In the genomic region with DNA sequence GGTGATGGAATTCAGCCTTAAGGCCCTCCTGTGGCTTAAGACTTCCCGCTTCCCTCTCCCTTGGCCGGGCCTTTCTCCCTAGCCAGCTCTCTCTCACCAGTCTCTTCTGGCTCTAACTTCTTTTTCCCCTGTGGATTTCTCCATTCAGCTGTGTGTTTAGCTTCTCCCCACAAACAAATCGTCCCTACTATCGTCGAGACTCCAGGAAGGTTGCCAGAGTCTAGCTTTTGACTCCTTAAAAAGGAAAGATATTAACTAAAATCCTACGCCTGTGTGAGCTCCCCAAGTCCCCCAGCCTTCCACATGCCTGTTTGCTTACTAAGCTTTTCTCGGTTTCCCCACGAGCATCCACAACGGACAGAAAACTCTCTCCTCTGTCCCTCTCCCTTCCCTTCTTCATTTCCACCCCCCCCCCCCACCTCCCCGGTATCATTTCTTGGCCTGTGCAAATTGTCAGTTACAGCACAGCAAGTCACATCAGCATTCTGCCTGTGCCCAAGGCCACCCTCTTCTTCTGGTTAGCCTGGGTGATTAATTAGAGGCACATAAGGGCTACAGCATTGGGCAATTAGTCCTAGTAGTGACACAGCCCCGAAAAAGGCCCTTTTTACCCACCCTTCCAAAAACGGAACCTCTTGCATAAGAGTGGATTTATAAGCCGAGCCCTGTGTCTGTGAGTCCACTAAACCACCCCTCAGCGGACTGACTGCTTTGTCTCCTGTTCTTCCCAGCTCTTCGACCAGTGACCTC, we compare ENCODE assay signal across 20 mouse cellular contexts.
DNase-seq lines count a peak whose midpoint lies in the region; ATAC-seq and TF ChIP-seq lines count a peak whose summit lies in the region.
"Had no signal": no experiment of that assay in that cellular context is flagged by ENCODE, and none has a peak within 500 bp of the region (broad histone marks: within the 10 kb centered on the region; RNA-seq: fewer than 3 reads in every experiment).

No protein-coding gene starts in this region.

- no peak for TF ChIP-seq POLR2A in lung, adult 2 months (IDR thresholded peaks at IDR 0.05; ENCODE audit: borderline replicate concordance, extremely low read depth, low read depth, low read length)

- no peak overlapping the region for H3K4me3 ChIP-seq in heart, embryonic 15.5 days
- no peak overlapping the region for H3K4me3 ChIP-seq in lung, adult 2 months (replicated peaks; ENCODE audit: extremely low read depth, low read depth, low read length)
- H3K4me3 ChIP-seq in forebrain, embryonic 16.5 days (replicated peaks; ENCODE audit: low read length) = no peak overlapping the region
- H3K4me3 ChIP-seq: forebrain, embryonic 13.5 days; hindbrain, embryonic 13.5 days; kidney, embryonic 15.5 days; limb, embryonic 13.5 days; liver, embryonic 12.5 days; midbrain, embryonic 10.5 days; myocyte had no signal

- peaks cover 40% of the 10 kb centered on the region for H3K36me3 ChIP-seq in heart, embryonic 15.5 days
- H3K36me3 ChIP-seq in forebrain, embryonic 16.5 days (ENCODE audit: control insufficient read depth, insufficient read depth) = peaks cover 25% of the 10 kb centered on the region

- no peak for TF ChIP-seq CTCF in lung, adult 2 months (IDR thresholded peaks at IDR 0.05; ENCODE audit: insufficient read depth, low read length)

- no peak for ATAC-seq in heart, embryonic 15.5 days (replicated peaks; ENCODE audit: insufficient number of reproducible peaks, insufficient read depth, low FRiP score, low read depth)
- ATAC-seq in forebrain, embryonic 16.5 days = no peak
- ATAC-seq: forebrain, embryonic 13.5 days; inflammation-experienced regulatory T-cells, adult 6 months; liver, embryonic 12.5 days; midbrain, embryonic 16.5 days had no signal

- no peak overlapping the region for H3K4me2 ChIP-seq in heart, embryonic 15.5 days
- H3K4me2 ChIP-seq in forebrain, embryonic 16.5 days (ENCODE audit: low read length) = no peak overlapping the region
- H3K4me2 ChIP-seq: forebrain, embryonic 13.5 days; hindbrain, embryonic 13.5 days; kidney, embryonic 15.5 days; limb, embryonic 13.5 days; liver, embryonic 12.5 days had no signal

- DNase-seq in adrenal gland, adult 8-10 months = peak; percentile 37
- no peak for DNase-seq in adrenal gland, postnatal 4 days (ENCODE audit: low spot score in 2 of 2)
- DNase-seq in heart, postnatal 36 days = no peak
- peak; percentile 45 for DNase-seq in lung, postnatal 10 days
- DNase-seq in lung, adult 2 months = no peak
- DNase-seq: cerebellum, adult 9-10 months; kidney, postnatal 36 days; thymus, adult 2 months; thymus, postnatal 4 days had no signal

- H3K27ac ChIP-seq in heart, embryonic 15.5 days = peak overlapping the region; percentile 39
- no peak overlapping the region for H3K27ac ChIP-seq in forebrain, embryonic 16.5 days (ENCODE audit: low read length)
- H3K27ac ChIP-seq: forebrain, embryonic 13.5 days; hindbrain, embryonic 13.5 days; kidney, embryonic 15.5 days; limb, embryonic 13.5 days; liver, embryonic 12.5 days; midbrain, embryonic 10.5 days had no signal

- peaks cover 19% of the 10 kb centered on the region for H3K4me1 ChIP-seq in heart, embryonic 15.5 days (replicated peaks)
- H3K4me1 ChIP-seq in lung, adult 2 months (ENCODE audit: control insufficient read depth, insufficient read depth, low read length) = peaks cover 11% of the 10 kb centered on the region
- no peaks in the 10 kb centered on the region for H3K4me1 ChIP-seq in forebrain, embryonic 16.5 days (replicated peaks; ENCODE audit: control insufficient read depth, insufficient read depth, low read length)
- H3K4me1 ChIP-seq: forebrain, embryonic 13.5 days; kidney, embryonic 15.5 days; limb, embryonic 13.5 days; liver, embryonic 12.5 days; midbrain, embryonic 10.5 days had no signal

- 77% methylated on average over 15 of the region's 15 CpGs for WGBS in heart, embryonic 15.5 days
- 78% methylated on average over 15 of the region's 15 CpGs for WGBS in lung, adult 2 months
- 68% methylated on average over 15 of the region's 15 CpGs for WGBS in forebrain, embryonic 16.5 days

- peaks cover 14% of the 10 kb centered on the region for H3K9me3 ChIP-seq in heart, embryonic 15.5 days (replicated peaks)
- H3K9me3 ChIP-seq in forebrain, embryonic 16.5 days (ENCODE audit: control insufficient read depth, low read length) = peaks cover 19% of the 10 kb centered on the region

- H3K27me3 ChIP-seq in heart, embryonic 15.5 days = no peaks in the 10 kb centered on the region
- H3K27me3 ChIP-seq in forebrain, embryonic 16.5 days (replicated peaks; ENCODE audit: control insufficient read depth, insufficient read depth, low read length) = no peaks in the 10 kb centered on the region
- H3K27me3 ChIP-seq: forebrain, embryonic 13.5 days; hindbrain, embryonic 13.5 days; kidney, embryonic 15.5 days; limb, embryonic 13.5 days had no signal

- intact Hi-C loops in heart, postnatal 36 days (cut with DNase I) = loop anchor here (10.0 kb wide), 1 partner anchor 435 kb away; the partner anchor contains the start of gene Scarb2

- H3K9ac ChIP-seq in heart, embryonic 15.5 days = no peak overlapping the region
- no peak overlapping the region for H3K9ac ChIP-seq in forebrain, embryonic 16.5 days (replicated peaks; ENCODE audit: low read depth, low read length)
- H3K9ac ChIP-seq: forebrain, embryonic 13.5 days; hindbrain, embryonic 13.5 days; kidney, embryonic 15.5 days; limb, embryonic 13.5 days; liver, embryonic 12.5 days had no signal

Comparison
In these comparisons a context has a peak if more than half of its experiments do, and no peak if none do; other contexts are left out.
1. DNase-seq: peak in adrenal gland, adult 8-10 months (single experiment) and lung, postnatal 10 days (single experiment); none in adrenal gland, postnatal 4 days (0 of 2), heart, postnatal 36 days (0 of 2) and lung, adult 2 months (single experiment).